Mouse (Mus musculus) spleen, adult 2 months (tissue): ENCODE data around the gene Frem2. TPM values are rescaled to one million over a fixed set of nuclear protein-coding genes. Genes with fewer than 3 reads are reported as not detected.

Source experiments
- DNase-seq, 2 experiments: peaks; one replicate each; pipeline versions ENCODE4 v3.0.0 to v3.0.0-alpha.2; 2012 to 2021; ENCODE audit warnings: low spot score in 2 of 2, low read depth in 1 of 2
- H3K27ac ChIP-seq: fragments of 200-500 bp; 2 replicates; pipeline ENCODE4 v1.5.1; 2012; ENCODE audit warnings: low read length, inconsistent platforms; ENCODE audit not compliant: insufficient read depth
- H3K27me3 ChIP-seq: fragments of 200-500 bp; 2 replicates; pipeline ENCODE4 v1.6.1; 2012; ENCODE audit warnings: mild to moderate bottlenecking, moderate library complexity, low read length, inconsistent platforms; ENCODE audit not compliant: control insufficient read depth, insufficient read depth
- H3K36me3 ChIP-seq: fragments of 200-500 bp; 2 replicates; pipeline ENCODE4 v1.6.1; 2012; ENCODE audit warnings: mild to moderate bottlenecking, low read length, inconsistent platforms; ENCODE audit not compliant: control insufficient read depth, insufficient read depth
- H3K4me1 ChIP-seq: fragments of 200-500 bp; 2 replicates; pipeline ENCODE4 v1.6.1; 2011; ENCODE audit warnings: inconsistent platforms; ENCODE audit not compliant: control insufficient read depth, insufficient read depth, insufficient read length
- H3K4me3 ChIP-seq: fragments of 200-500 bp; 2 replicates; pipeline ENCODE4 v1.5.1; 2011; ENCODE audit warnings: mild to moderate bottlenecking, inconsistent platforms; ENCODE audit not compliant: insufficient read depth, insufficient read length; ENCODE audit errors: extremely low read depth
- CTCF ChIP-seq: fragments of 200-500 bp; IDR thresholded peaks from 2 replicates; pipeline ENCODE4 v1.5.1; 2011; ENCODE audit warnings: mild to moderate bottlenecking, inconsistent platforms; ENCODE audit not compliant: insufficient read depth, insufficient read length, insufficient replicate concordance; ENCODE audit errors: extremely low read depth
- POLR2A ChIP-seq: fragments of 200-500 bp; IDR thresholded peaks from 2 replicates; pipeline ENCODE4 v1.6.1; 2011; ENCODE audit warnings: low read depth, low read length, inconsistent platforms
- WGBS: fragments of 180-500 bp; shearing (Covaris S2); methylation state at CpG from one replicate; pipeline ENCODE4 v1.1.7; 2018; 5-methylcytosine and 5-hydroxymethylcytosine counted together
- polyA plus RNA-seq: library from polyadenylated mRNA; depleted of rRNA; stranded (reverse); fragments of >200 nt; gene quantifications from 2 replicates; pipeline ENCODE4 v1.2.3, GENCODE M21; 2012; rRNA removed

Frem2 gene
- 1.2 and 1.7 TPM in 2 replicates for polyA plus RNA-seq

- no peak within 1 kb of the TSS for H3K27ac ChIP-seq
- 0 out of 2 replicates have a peak, but pooled peaks cover 5% of the 10 kb centered on the region for H3K27me3 ChIP-seq
- no peaks in the 10 kb centered on the region for H3K4me1 ChIP-seq
- no peaks in the 10 kb centered on the region for H3K36me3 ChIP-seq
- 3% methylated on average over 34 of the region's 34 CpGs for WGBS
- H3K4me3 ChIP-seq: peak within 1 kb of the TSS; percentile 29; the same call in 1 of the 2 replicates
- TF ChIP-seq POLR2A (no peak), CTCF (no peak)
- DNase-seq: no peak
Observed at GRCm38 (mm10) chr3:53656878-53657561, at the start of gene Frem2. Gene Frem2 (minus strand): TSS chr3:53657355.

- no peak for DNase-seq
- Histone ChIP-seq H3K36me3 (no peaks in the 10 kb centered on the region), H3K27ac (no peak overlapping the region), H3K27me3 (no peaks in the 10 kb centered on the region), H3K4me3 (no peak overlapping the region), H3K4me1 (no peaks in the 10 kb centered on the region)
- WGBS: 84% methylated on average over 6 of the region's 6 CpGs
- no peak for TF ChIP-seq POLR2A
- no peak for TF ChIP-seq CTCF
Observed at GRCm38 (mm10) chr3:53705992-53706495, 48.9 kb upstream of the Frem2 start.

GRCm38 (mm10) chr3:53703126-53703505 lies 46.0 kb upstream of the Frem2 start:
- no peak overlapping the region for H3K27ac ChIP-seq
- no peaks in the 10 kb centered on the region for H3K27me3 ChIP-seq
- no peaks in the 10 kb centered on the region for H3K4me1 ChIP-seq
- no peak for DNase-seq
- H3K36me3 ChIP-seq: no peaks in the 10 kb centered on the region
- 82% methylated on average over 8 of the region's 8 CpGs for WGBS
- no peak for TF ChIP-seq POLR2A
- no peak for TF ChIP-seq CTCF
- H3K4me3 ChIP-seq: no peak overlapping the region

- no peak overlapping the region for H3K27ac ChIP-seq
- no peak overlapping the region for H3K4me3 ChIP-seq
- no peak for DNase-seq
- no peak for TF ChIP-seq POLR2A
- TF ChIP-seq CTCF: no peak
- 78% methylated on average over 9 of the region's 9 CpGs for WGBS
- H3K4me1 ChIP-seq: no peaks in the 10 kb centered on the region
- no peaks in the 10 kb centered on the region for H3K27me3 ChIP-seq
- no peaks in the 10 kb centered on the region for H3K36me3 ChIP-seq
Observed at GRCm38 (mm10) chr3:53702421-53703125, 45.4 kb upstream of the Frem2 start.

GRCm38 (mm10) chr3:53701940-53702339 lies 44.8 kb upstream of the Frem2 start:
- no peak for DNase-seq
- WGBS: 70% methylated on average over 1 of the region's 1 CpGs

GRCm38 (mm10) chr3:53687776-53688175 lies 30.6 kb upstream of the Frem2 start:
- Histone ChIP-seq H3K27me3 (no peaks in the 10 kb centered on the region), H3K27ac (no peak overlapping the region), H3K4me3 (no peak overlapping the region), H3K36me3 (no peaks in the 10 kb centered on the region), H3K4me1 (no peaks in the 10 kb centered on the region)
- DNase-seq: no peak
- WGBS: 84% methylated on average over 6 of the region's 6 CpGs
- TF ChIP-seq CTCF (no peak), POLR2A (no peak)

More at GRCm38 (mm10) chr3:53701940-53702339, 44.8 kb upstream of the Frem2 start:
- H3K27ac ChIP-seq: no peak overlapping the region
- H3K4me1 ChIP-seq: no peaks in the 10 kb centered on the region
- no peaks in the 10 kb centered on the region for H3K36me3 ChIP-seq
- H3K27me3 ChIP-seq: no peaks in the 10 kb centered on the region
- H3K4me3 ChIP-seq: no peak overlapping the region
- no peak for TF ChIP-seq POLR2A
- no peak for TF ChIP-seq CTCF
